ENCODE assay signal across 27 mouse cellular contexts in the genomic region with DNA sequence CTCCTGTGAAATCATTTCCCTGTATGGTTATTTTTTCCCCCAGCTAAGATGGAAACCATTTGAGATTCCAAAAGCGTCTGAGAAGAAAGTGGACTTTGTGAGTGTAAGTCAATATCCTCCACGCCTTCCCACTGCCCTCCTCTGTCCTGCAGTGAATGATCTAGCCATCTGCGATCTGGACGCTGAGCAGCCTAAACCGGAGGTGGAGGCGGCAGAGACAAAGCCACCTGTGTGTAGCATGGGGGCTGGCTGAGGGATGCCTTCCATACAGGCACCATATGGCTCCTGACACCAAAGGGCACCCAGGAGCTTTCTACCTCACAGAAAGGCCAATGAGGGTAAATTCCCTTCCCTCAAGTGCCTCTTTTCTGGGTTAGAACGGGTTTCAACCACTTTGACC. TPM values are rescaled to one million over a fixed set of nuclear protein-coding genes. Genes with fewer than 3 reads are reported as not detected.
DNase-seq lines count a peak whose midpoint lies in the region; ATAC-seq lines count a peak whose summit lies in the region.
"Had no signal": no experiment of that assay in that cellular context is flagged by ENCODE, and none has a peak within 500 bp of the region (broad histone marks: within the 10 kb centered on the region; RNA-seq: fewer than 3 reads in every experiment).

No protein-coding gene starts in this region.

- H3K36me3 ChIP-seq in hindbrain, embryonic 10.5 days, result no peaks in the 10 kb centered on the region
- H3K36me3 ChIP-seq in hindbrain, embryonic 11.5 days (ENCODE audit: control insufficient read depth, insufficient read depth, low read length), result no peaks in the 10 kb centered on the region
- H3K36me3 ChIP-seq in embryonic facial prominence, embryonic 11.5 days (replicated peaks; ENCODE audit: control insufficient read depth, insufficient read depth, low read depth, low read length), result no peaks in the 10 kb centered on the region
- H3K36me3 ChIP-seq: embryonic facial prominence, embryonic 15.5 days; heart, embryonic 10.5 days; kidney, embryonic 15.5 days; liver, embryonic 12.5 days; midbrain, embryonic 12.5 days had no signal

- DNase-seq in cerebellum, postnatal 4 days (ENCODE audit: low spot score in 2 of 2), result no peak
- peak; percentile 14 for DNase-seq in hindbrain, embryonic 10.5 days (ENCODE audit: low spot score)
- no peak for DNase-seq in hindbrain, embryonic 11.5 days (ENCODE audit: low spot score)
- DNase-seq in embryonic facial prominence, embryonic 11.5 days (ENCODE audit: low spot score), result peak; percentile 5
- DNase-seq in kidney, postnatal 10 days, result no peak
- no peak for DNase-seq in thymus, postnatal 10 days (ENCODE audit: low spot score in 2 of 2)
- DNase-seq in adrenal gland, postnatal 10 days, result no peak
- DNase-seq: kidney, postnatal 4 days; layer of hippocampus, adult 9-11 months; lung, adult 2 months; lung, postnatal 14 days; thymus, adult 18-20 months had no signal

- H3K9me3 ChIP-seq in hindbrain, embryonic 10.5 days, result no peaks in the 10 kb centered on the region
- H3K9me3 ChIP-seq in hindbrain, embryonic 11.5 days (ENCODE audit: control insufficient read depth, low read length), result no peaks in the 10 kb centered on the region
- H3K9me3 ChIP-seq in embryonic facial prominence, embryonic 11.5 days (replicated peaks; ENCODE audit: control insufficient read depth, low read length), result no peaks in the 10 kb centered on the region
- H3K9me3 ChIP-seq: embryonic facial prominence, embryonic 15.5 days; heart, embryonic 10.5 days; kidney, embryonic 15.5 days; liver, embryonic 12.5 days; midbrain, embryonic 12.5 days had no signal

- H3K4me1 ChIP-seq in hindbrain, embryonic 10.5 days (replicated peaks), result peaks cover 20% of the 10 kb centered on the region; the same call in 1 of the 2 replicates
- H3K4me1 ChIP-seq in hindbrain, embryonic 11.5 days (replicated peaks; ENCODE audit: control insufficient read depth, insufficient read depth, low read length), result no peaks in the 10 kb centered on the region
- no peaks in the 10 kb centered on the region for H3K4me1 ChIP-seq in embryonic facial prominence, embryonic 11.5 days (ENCODE audit: control insufficient read depth, insufficient read depth, low read length)
- H3K4me1 ChIP-seq: kidney, embryonic 15.5 days; liver, embryonic 12.5 days; midbrain, embryonic 12.5 days had no signal

- WGBS in hindbrain, embryonic 10.5 days, result 78% methylated on average over 7 of the region's 7 CpGs
- WGBS in hindbrain, embryonic 11.5 days, result 60% methylated on average over 7 of the region's 7 CpGs
- 44% methylated on average over 7 of the region's 7 CpGs for WGBS in embryonic facial prominence, embryonic 11.5 days

- ATAC-seq in cerebellum, adult (ENCODE audit: insufficient number of reproducible peaks, low FRiP score, low TSS enrichment), result peak; percentile 77; the same call in 1 of the 2 replicates
- ATAC-seq in hindbrain, embryonic 11.5 days (ENCODE audit: low FRiP score), result no peak
- ATAC-seq in embryonic facial prominence, embryonic 11.5 days (replicated peaks; ENCODE audit: insufficient number of reproducible peaks, low FRiP score, low TSS enrichment, low read depth), result no peak
- ATAC-seq: forebrain, embryonic 14.5 days; intestine, postnatal 0 days; liver, embryonic 12.5 days had no signal

- no peak overlapping the region for H3K27ac ChIP-seq in hindbrain, embryonic 10.5 days
- H3K27ac ChIP-seq in hindbrain, embryonic 11.5 days (ENCODE audit: low read depth, low read length), result no peak overlapping the region
- H3K27ac ChIP-seq in embryonic facial prominence, embryonic 11.5 days (replicated peaks; ENCODE audit: low read depth, low read length), result no peak overlapping the region
- H3K27ac ChIP-seq: embryonic facial prominence, embryonic 15.5 days; heart, embryonic 10.5 days; kidney, embryonic 15.5 days; liver, embryonic 12.5 days; midbrain, embryonic 12.5 days had no signal

- no peak overlapping the region for H3K4me3 ChIP-seq in hindbrain, embryonic 10.5 days
- H3K4me3 ChIP-seq in hindbrain, embryonic 11.5 days (ENCODE audit: low read depth, low read length), result no peak overlapping the region
- no peak overlapping the region for H3K4me3 ChIP-seq in embryonic facial prominence, embryonic 11.5 days (ENCODE audit: low read depth, low read length)
- H3K4me3 ChIP-seq: embryonic facial prominence, embryonic 15.5 days; heart, embryonic 10.5 days; kidney, embryonic 15.5 days; liver, embryonic 12.5 days; midbrain, embryonic 12.5 days had no signal

- no peak overlapping the region for H3K4me2 ChIP-seq in hindbrain, embryonic 11.5 days (replicated peaks; ENCODE audit: low read depth, low read length)
- no peak overlapping the region for H3K4me2 ChIP-seq in embryonic facial prominence, embryonic 11.5 days (ENCODE audit: low read depth, low read length)
- H3K4me2 ChIP-seq: embryonic facial prominence, embryonic 15.5 days; kidney, embryonic 15.5 days; liver, embryonic 12.5 days; midbrain, embryonic 12.5 days had no signal

- H3K27me3 ChIP-seq in hindbrain, embryonic 10.5 days (ENCODE audit: insufficient read depth, poor library complexity, severe bottlenecking), result no peaks in the 10 kb centered on the region
- H3K27me3 ChIP-seq in hindbrain, embryonic 11.5 days (ENCODE audit: control insufficient read depth, insufficient read depth, low read length), result no peaks in the 10 kb centered on the region
- no peaks in the 10 kb centered on the region for H3K27me3 ChIP-seq in embryonic facial prominence, embryonic 11.5 days (ENCODE audit: control insufficient read depth, insufficient read depth, low read length)
- H3K27me3 ChIP-seq: embryonic facial prominence, embryonic 15.5 days; kidney, embryonic 15.5 days; liver, embryonic 12.5 days; midbrain, embryonic 12.5 days had no signal

- no peak overlapping the region for H3K9ac ChIP-seq in hindbrain, embryonic 11.5 days (ENCODE audit: low read depth, low read length)
- no peak overlapping the region for H3K9ac ChIP-seq in embryonic facial prominence, embryonic 11.5 days (replicated peaks; ENCODE audit: low read length)
- H3K9ac ChIP-seq: embryonic facial prominence, embryonic 15.5 days; kidney, embryonic 15.5 days; liver, embryonic 12.5 days; midbrain, embryonic 12.5 days had no signal

RNA-seq across cellular contexts. Expression of gene Hgd, which starts 31.1 kb away (rescaled TPM):
- 0.12 TPM in 1 of 2 replicates, not detected in the other for polyA plus RNA-seq in hindbrain, embryonic 10.5 days (2016; fragmentation: Nextera tagmentation; extraction: Ambion mirVana)
- not detected in 2 replicates for polyA plus RNA-seq in hindbrain, embryonic 11.5 days (2014; fragmentation: Nextera tagmentation; extraction: Ambion mirVana)
- 0.21 TPM in 1 of 2 replicates, not detected in the other for polyA plus RNA-seq in embryonic facial prominence, embryonic 11.5 days (2014; fragmentation: Nextera tagmentation; extraction: Ambion mirVana)
- 10 to 100 TPM; 20.0 to 33.9 TPM for total RNA-seq in adrenal gland, postnatal 10 days (2021)
- total RNA-seq: common myeloid progenitor, adult 5-6 weeks; hematopoietic stem cell, adult 5-6 weeks; left cerebral cortex, adult 18-20 months; left cerebral cortex, postnatal 36 days; megakaryocyte progenitor cell, adult 5-6 weeks; monocyte, adult 5-6 weeks; neutrophil, adult 5-6 weeks had no signal
- polyA plus RNA-seq: embryonic facial prominence, embryonic 15.5 days; forebrain, embryonic 14.5 days; midbrain, embryonic 12.5 days had no signal

RNA-seq across cellular contexts. Expression of gene Ndufb4, which starts 43.2 kb away (rescaled TPM):
- polyA plus RNA-seq in hindbrain, embryonic 10.5 days (2016; fragmentation: Nextera tagmentation; extraction: Ambion mirVana), result 47.6 and 54.3 TPM in 2 replicates
- polyA plus RNA-seq in hindbrain, embryonic 11.5 days (2014; fragmentation: Nextera tagmentation; extraction: Ambion mirVana), result 54.0 and 60.0 TPM in 2 replicates
- 56.3 and 59.0 TPM in 2 replicates for polyA plus RNA-seq in embryonic facial prominence, embryonic 11.5 days (2014; fragmentation: Nextera tagmentation; extraction: Ambion mirVana)
- total RNA-seq in adrenal gland, postnatal 10 days (2021), result 100 to 1,000 TPM; 154 TPM

Comparison
In these comparisons a context has a peak if more than half of its experiments do, and no peak if none do; other contexts are left out.
1. DNase-seq: peak in hindbrain, embryonic 10.5 days (single experiment) and embryonic facial prominence, embryonic 11.5 days (single experiment); none in cerebellum, postnatal 4 days (0 of 2), hindbrain, embryonic 11.5 days (single experiment), kidney, postnatal 10 days (single experiment), thymus, postnatal 10 days (0 of 2) and adrenal gland, postnatal 10 days (single experiment).